Mouse (Mus musculus) lung, adult 2 months (tissue): ENCODE measurements at regions not wholly inside any gene's neighbourhood (a gene's known extent, or its start where the extent isn't known, plus 50 kb on each side); places are given as distances from the start of the nearest gene placed in this dataset.

Experiments
- CTCF ChIP-seq: fragments of 200-500 bp; IDR thresholded peaks from 2 replicates; pipeline ENCODE4 v1.5.1; 2011; ENCODE audit warnings: mild to moderate bottlenecking, low read length, control low read depth; ENCODE audit not compliant: insufficient read depth
- POLR2A ChIP-seq: fragments of 200-500 bp; IDR thresholded peaks from 2 replicates; pipeline ENCODE4 v1.6.1; 2011; ENCODE audit warnings: low read depth, mild to moderate bottlenecking, control low read depth, low read length, borderline replicate concordance; ENCODE audit errors: extremely low read depth

DNA sequence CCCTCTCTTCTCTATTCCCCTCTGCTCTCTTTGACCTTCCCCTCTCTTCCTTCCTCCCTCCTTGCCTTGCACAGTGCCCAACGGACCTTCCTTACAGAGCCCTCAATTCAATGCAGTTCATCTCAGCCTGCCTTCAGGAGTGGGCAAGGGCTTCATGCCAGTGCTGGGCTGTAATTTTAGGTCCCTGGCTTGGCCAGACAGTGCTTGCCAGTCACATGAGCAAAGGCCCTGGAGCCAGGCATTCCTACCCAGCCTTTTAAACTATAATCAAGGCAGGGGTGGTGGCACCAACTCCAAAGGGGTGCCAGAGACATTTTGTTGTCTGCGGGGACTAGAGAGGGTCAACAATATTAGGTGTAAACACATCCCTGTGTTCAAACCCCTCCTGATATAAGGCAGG is 150.9 kb downstream of the Efnb1 start:
- no peak for TF ChIP-seq POLR2A
- no peak for TF ChIP-seq CTCF
